Mouse (Mus musculus): ENCODE measurements around the gene Klf12.

Klf12 gene

GRCm38 (mm10) chr14:100236757-100237156, 47.7 kb downstream of the Klf12 start:
- in situ Hi-C loops (cut with MboI; ENCODE audit: unreplicated experiment in 2 of 2) = no loop called here

- in situ Hi-C loops (cut with MboI; ENCODE audit: unreplicated experiment in 2 of 2) = no loop called here
Observed at GRCm38 (mm10) chr14:100235746-100236145, 48.7 kb downstream of the Klf12 start.

GRCm38 (mm10) chr14:100231384-100231783, 53.1 kb downstream of the Klf12 start:
- in situ Hi-C loops (cut with MboI; ENCODE audit: unreplicated experiment in 2 of 2) = no loop called here

GRCm38 (mm10) chr14:100228120-100228519, 56.4 kb downstream of the Klf12 start:
- in situ Hi-C loops (cut with MboI; ENCODE audit: unreplicated experiment in 2 of 2) = no loop called here

DNA sequence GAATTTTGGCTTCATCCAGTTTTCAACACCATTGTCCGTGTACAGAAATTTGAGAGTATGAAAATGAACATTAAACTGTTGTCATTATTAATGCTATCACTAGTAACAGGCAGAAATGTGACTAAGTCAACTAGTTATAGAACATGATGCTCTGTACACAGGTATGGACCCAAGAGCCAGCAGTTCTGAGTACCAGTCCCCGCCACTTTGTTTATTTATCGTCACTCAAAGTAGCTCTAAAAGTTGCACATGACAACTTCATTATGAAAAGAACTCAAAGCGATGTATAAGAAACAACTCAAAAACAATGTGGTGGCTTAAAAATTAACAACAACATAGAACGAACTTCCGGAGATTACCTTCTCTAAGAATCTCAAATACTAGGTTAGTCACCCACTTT, 56.8 kb downstream of the Klf12 start:
- in situ Hi-C loops (cut with MboI; ENCODE audit: unreplicated experiment in 2 of 2) = no loop called here

GRCm38 (mm10) chr14:100224151-100224550, 60.3 kb downstream of the Klf12 start:
- in situ Hi-C loops (cut with MboI; ENCODE audit: unreplicated experiment in 2 of 2) = no loop called here

GRCm38 (mm10) chr14:100222260-100222659, 62.2 kb downstream of the Klf12 start:
- in situ Hi-C loops (cut with MboI; ENCODE audit: unreplicated experiment in 2 of 2) = no loop called here

GRCm38 (mm10) chr14:100215213-100215785, 69.2 kb downstream of the Klf12 start:
- in situ Hi-C loops (cut with MboI; ENCODE audit: unreplicated experiment in 2 of 2) = no loop called here

DNA sequence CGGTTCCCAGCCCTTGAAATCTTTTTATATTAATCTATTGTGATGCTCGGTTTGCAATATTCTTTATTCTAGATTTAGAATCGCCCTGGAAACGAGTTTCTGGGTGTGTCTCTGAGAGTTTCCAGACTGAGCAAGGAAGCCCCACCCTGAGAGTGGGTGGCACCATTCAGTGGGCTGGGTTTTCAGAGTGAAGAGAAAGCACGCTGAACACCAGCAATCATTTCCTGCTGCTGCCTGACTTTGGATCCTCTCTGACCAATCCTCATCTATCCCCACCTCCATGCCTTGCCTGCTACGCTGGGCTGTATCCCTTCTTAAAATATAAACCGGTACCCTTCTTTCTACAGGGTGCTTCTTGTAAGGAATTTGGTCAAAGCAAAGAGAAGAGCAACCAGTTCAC, 71.4 kb downstream of the Klf12 start:
- in situ Hi-C loops (cut with MboI; ENCODE audit: unreplicated experiment in 2 of 2) = loop anchor here in 1 of 2 experiments (5.0 kb wide), 1 partner anchor 69 kb away; the partner anchor contains the start of gene Klf12

DNA sequence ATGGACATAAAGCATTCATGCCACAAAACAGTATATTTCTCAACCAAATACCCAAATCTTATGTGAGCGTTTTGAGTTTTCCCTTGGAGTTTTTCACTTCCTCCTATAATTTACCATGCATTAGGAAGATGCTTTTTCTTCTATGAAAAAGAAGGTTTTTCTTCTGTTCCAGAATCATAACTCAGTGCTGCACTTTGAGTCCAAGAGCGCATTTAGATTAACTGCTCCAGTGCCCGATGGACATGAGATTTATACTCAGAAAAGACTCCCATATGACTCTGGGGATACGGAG, 72.7 kb downstream of the Klf12 start:
- in situ Hi-C loops (cut with MboI; ENCODE audit: unreplicated experiment in 2 of 2) = loop anchor here in 1 of 2 experiments (5.0 kb wide), 1 partner anchor 71 kb away; the partner anchor contains the start of gene Klf12

DNA sequence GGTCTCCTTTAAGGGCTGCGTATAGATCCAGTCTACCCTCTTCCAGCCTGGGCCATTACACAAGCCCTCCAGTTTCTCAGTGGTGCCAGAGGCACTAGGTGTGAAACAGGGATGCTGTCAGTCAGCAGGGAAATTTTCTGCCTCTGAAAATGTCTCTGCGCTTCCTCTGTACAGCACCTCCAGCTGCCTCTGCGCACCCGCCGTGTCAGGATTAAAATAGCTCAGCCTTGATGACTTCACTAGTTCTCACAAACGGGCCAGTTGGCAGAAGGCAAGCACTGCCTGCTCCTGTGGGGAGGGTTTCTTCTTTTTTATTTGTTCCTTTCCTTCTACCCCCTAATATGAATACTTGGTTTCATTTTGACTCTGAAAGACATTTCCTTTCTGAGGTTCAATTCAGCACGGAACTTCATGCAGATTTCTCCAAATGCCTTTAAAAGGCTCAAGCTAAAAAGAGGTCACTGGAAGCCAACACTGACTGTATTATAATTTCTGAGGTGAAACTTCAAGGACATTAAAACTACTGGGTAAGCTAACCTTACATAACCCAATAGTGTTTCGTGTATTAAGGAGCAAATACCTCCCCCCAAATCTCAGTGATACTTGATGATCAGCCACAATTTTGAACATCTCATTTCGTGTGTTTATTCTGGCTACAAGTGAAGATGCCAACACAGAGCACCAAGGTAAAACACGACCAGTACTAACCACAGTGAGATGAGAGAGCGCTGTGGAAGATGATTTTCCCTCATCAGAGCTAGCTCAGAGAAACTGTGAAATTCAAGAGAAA, 73.2 kb downstream of the Klf12 start:
- in situ Hi-C loops (cut with MboI; ENCODE audit: unreplicated experiment in 2 of 2) = loop anchor here in 1 of 2 experiments (5.0 kb wide), 1 partner anchor 71 kb away; the partner anchor contains the start of gene Klf12

DNA sequence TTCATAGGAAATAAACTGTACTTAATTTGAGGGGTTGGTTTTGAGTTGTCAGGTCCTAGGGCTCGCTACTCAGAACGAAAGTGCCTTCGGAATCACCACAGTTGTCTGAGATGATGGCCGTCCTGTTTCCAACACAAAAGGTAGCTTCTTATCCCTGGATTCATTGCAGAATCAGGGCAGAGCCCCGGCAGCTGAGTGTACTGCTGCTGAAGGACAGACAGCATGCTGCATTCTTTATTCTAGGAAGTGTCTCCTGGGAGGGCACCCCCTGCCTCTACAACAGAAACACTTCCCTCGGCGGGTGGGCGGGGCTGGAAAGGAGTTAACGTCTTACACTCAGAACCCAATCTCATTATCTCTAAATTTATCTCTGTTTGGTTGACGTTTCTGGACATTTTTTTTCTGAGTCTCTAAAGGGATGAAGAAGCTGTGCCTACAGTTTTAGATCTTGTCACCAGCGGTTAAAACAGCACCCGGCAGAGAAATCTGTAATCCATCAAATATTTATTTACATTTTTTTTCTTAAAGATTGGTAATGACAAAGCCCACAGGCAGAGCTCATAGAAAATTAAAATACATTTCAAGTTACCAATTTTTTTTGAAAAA, 74.6 kb downstream of the Klf12 start:
- in situ Hi-C loops (cut with MboI; ENCODE audit: unreplicated experiment in 2 of 2) = loop anchor here in 1 of 2 experiments (5.0 kb wide), 1 partner anchor 72 kb away; the partner anchor contains the start of gene Klf12

- in situ Hi-C loops (cut with MboI; ENCODE audit: unreplicated experiment in 2 of 2) = no loop called here
Observed at GRCm38 (mm10) chr14:100207081-100207480, 77.4 kb downstream of the Klf12 start.

DNA sequence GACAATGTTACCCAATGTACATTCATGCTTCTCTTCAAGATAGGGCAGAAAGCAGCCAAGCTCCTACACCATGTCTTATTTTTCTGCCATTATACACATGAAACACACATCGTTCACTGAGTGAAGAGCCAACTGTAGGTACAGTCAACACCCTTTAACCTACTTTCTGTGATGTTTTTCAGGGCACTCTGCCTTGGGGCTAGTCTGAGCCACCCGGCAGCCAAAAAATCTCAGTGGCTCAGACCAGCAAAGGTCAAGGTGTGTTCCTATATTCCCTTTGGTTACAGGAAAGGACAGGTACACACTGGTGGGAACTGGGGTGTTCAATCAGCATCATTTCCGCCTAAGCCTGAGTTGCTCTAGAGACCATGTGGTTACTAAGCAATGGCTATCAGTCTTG, 78.3 kb downstream of the Klf12 start:
- in situ Hi-C loops (cut with MboI; ENCODE audit: unreplicated experiment in 2 of 2) = no loop called here

DNA sequence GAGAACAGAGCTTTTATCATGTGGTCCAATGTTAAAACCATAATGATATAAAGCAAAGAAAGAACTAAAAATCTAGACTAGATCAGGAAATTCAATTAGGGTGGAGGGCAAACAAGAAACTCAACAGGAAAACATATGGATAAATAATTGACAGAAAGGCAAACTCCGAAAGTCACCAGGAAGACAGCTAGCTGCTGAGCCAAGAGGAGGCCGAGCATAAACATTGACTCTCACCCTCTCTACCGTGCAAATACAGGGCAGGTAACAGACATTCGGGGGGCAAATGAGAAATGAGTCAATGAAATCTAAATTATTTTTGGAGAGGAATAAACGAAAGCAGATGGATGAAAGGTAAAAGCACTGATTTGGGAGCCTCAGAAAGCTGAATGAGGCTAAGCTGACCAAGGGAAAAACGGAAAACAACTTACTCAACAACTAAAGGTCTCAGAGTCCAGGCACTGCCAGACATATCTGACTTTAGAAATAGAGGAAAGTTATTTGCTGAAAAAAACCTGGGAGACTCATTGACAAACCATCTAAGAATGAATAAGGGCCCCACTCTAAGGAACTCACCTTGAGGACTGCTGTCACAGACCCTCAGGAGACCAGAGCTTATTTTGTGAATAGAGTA, 84.3 kb downstream of the Klf12 start:
- in situ Hi-C loops (cut with MboI; ENCODE audit: unreplicated experiment in 2 of 2) = no loop called here

DNA sequence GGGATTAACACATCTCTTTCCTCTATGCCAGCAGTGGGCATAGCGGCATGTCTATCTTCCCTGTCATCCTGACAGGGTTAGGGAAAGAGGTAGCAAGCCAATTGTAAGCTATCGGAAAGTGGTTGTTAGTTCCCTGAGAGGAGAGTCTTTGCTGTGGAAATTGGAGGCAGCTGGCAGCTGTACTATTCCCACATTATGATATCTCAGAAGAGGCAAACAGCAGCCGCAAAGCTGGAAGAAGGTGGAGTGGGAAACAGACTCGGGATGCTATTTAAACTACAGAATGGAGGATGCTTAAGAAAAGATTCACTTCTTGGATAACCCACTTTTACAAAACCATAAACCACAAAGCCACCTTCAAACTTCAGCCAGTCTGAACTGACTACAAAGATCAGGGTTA, 85.8 kb downstream of the Klf12 start:
- in situ Hi-C loops (cut with MboI; ENCODE audit: unreplicated experiment in 2 of 2) = no loop called here

DNA sequence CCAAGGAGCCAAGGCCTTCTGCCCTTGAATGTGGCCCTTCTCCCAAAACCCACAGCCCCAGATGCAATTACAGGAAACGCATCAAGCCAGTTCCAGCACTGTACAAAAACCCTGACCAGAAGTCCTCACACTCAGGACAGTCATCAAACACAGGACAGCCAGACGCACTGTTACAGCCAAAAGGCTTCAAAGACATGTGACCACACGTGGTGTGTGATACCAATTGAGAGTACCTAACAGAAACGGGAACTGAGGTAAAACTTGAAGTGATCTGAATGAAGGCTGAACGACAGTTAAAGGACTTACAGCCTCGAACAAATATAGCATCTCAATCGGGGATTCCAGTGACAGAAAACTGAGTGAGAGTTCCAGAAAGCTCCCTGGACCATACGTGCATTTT, 87.3 kb downstream of the Klf12 start:
- in situ Hi-C loops (cut with MboI; ENCODE audit: unreplicated experiment in 2 of 2) = no loop called here

DNA sequence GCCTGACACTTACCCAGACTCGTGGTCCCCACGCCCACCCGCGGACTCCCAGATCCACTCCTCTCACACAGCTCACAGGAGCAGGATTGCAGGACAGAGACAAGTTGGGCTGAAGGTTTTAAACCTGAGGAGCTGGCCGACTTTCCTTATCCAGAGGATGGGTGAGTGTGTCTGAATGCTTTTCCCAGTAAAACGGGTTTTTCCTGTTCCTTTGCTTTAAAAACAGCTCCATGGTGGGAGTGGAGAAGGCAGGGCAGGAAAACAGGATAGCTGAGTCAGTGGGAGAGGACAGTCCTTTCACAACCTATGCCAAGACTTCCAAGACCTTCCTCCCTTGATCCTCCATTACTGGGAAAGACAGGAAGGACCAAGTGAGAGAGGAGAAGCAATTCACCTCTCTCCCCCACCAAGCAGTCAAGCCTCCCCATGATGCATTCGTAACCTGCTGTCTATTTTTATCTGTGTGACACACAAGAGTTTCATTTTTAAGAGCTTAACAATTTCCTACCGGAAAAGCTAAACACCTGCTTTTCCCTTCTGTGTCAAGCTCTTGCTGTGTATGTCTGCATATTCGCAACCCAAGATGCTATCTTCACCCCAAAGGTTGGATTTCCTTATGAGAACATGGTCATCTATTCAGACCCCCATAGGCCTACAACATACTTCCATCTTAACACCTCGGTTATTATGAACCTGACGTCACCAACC, 94.8 kb downstream of the Klf12 start:
- in situ Hi-C loops (cut with MboI; ENCODE audit: unreplicated experiment in 2 of 2) = no loop called here

DNA sequence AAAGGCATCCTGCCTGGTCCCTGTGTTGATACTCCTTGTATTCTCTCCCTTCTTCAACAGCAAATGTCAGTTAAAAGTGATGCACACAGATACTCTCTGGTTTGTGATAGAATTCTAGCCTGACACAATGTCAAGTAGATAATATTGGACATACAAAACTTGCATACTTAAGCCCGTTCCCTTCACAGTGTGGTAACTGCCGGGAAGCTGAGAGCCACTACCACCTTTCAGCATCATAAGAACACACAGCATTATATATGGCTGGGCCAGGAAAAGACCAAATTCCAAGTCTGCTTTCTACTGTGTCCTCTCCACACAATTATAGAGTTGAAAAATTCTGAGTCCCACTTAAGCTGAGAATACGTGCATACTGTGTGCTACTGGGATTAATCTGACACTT, 97.1 kb downstream of the Klf12 start:
- in situ Hi-C loops (cut with MboI; ENCODE audit: unreplicated experiment in 2 of 2) = no loop called here

- in situ Hi-C loops (cut with MboI; ENCODE audit: unreplicated experiment in 2 of 2) = no loop called here
Observed at GRCm38 (mm10) chr14:100177796-100178195, 106.7 kb downstream of the Klf12 start.

GRCm38 (mm10) chr14:100165075-100165474, 119.4 kb downstream of the Klf12 start:
- in situ Hi-C loops (cut with MboI; ENCODE audit: unreplicated experiment in 2 of 2) = no loop called here
